Mouse (Mus musculus) heart, adult 2 months (tissue): Measurements from ENCODE around the gene BC030499. TPM values are rescaled to one million over a fixed set of nuclear protein-coding genes. Genes with fewer than 3 reads are reported as not detected.

ENCODE experiments used
- DNase-seq, 2 experiments: peaks; one replicate each; pipeline ENCODE4 v3.0.0; 2021
- H3K27ac ChIP-seq: fragments of 200-600 bp; 2 replicates; pipeline ENCODE4 v1.8.1; 2022
- H3K27me3 ChIP-seq: fragments of 200-500 bp; 2 replicates; pipeline ENCODE4 v1.6.1; 2012; ENCODE audit warnings: mild to moderate bottlenecking, low read length, inconsistent platforms, mixed read lengths; ENCODE audit not compliant: control insufficient read depth, insufficient read depth
- H3K36me3 ChIP-seq: fragments of 200-500 bp; 2 replicates; pipeline ENCODE4 v1.6.1; 2012; ENCODE audit warnings: low read length, inconsistent platforms; ENCODE audit not compliant: control insufficient read depth, insufficient read depth
- H3K4me1 ChIP-seq: fragments of 200-500 bp; 2 replicates; pipeline ENCODE4 v1.6.1; 2011; ENCODE audit warnings: low read length; ENCODE audit not compliant: control insufficient read depth, insufficient read depth
- H3K4me3 ChIP-seq: fragments of 200-600 bp; 2 replicates; pipeline ENCODE4 v1.8.1; 2022
- H3K79me2 ChIP-seq: fragments of 200-500 bp; replicated peaks from 2 replicates; pipeline ENCODE4 v1.6.1; 2012; ENCODE audit warnings: mild to moderate bottlenecking, inconsistent platforms, low read length, moderate library complexity, mixed read lengths; ENCODE audit not compliant: control insufficient read depth, insufficient read depth
- H3K9ac ChIP-seq: fragments of 200-500 bp; 2 replicates; pipeline ENCODE4 v1.6.1; 2012; ENCODE audit warnings: low read depth, mild to moderate bottlenecking, control low read depth, inconsistent platforms, low read length, mixed read lengths
- CTCF ChIP-seq: fragments of 200-600 bp; IDR thresholded peaks from 2 replicates; pipeline ENCODE4 v1.8.1; 2022; ENCODE audit warnings: antibody characterized with exemption, mild to moderate bottlenecking, moderate library complexity
- EP300 ChIP-seq: fragments of 200-500 bp; IDR thresholded peaks from 2 replicates; pipeline ENCODE4 v1.6.1; 2011; ENCODE audit warnings: low read depth, low read length, control low read depth; ENCODE audit not compliant: insufficient read depth
- POLR2A ChIP-seq: fragments of 200-500 bp; IDR thresholded peaks from 2 replicates; pipeline ENCODE4 v1.6.1; 2011; ENCODE audit warnings: mild to moderate bottlenecking, low read depth, low read length, control low read depth; ENCODE audit not compliant: insufficient read depth
- WGBS: fragments of 180-500 bp; shearing (Covaris S2); methylation state at CpG from one replicate; pipeline ENCODE4 v1.1.7; 2018; 5-methylcytosine and 5-hydroxymethylcytosine counted together
- intact Hi-C: fragments of 180-260 bp; cut with DNase I; formaldehyde crosslinking; loops from one replicate; pipeline ENCODE4 v1.15.1; 2025
- polyA plus RNA-seq: library from polyadenylated mRNA; depleted of rRNA; stranded (reverse); fragments of >200 nt; gene quantifications from 2 replicates; pipeline ENCODE4 v1.2.3, GENCODE M21; 2012
- total RNA-seq, 2 experiments: library from RNA; stranded (reverse); gene quantifications; 2 replicates each; pipeline ENCODE4 v1.2.3; 2021

The BC030499 gene
- total and polyA plus RNA-seq, 3 experiments: 0.37 to 0.75 (median 0.65) TPM

DNA sequence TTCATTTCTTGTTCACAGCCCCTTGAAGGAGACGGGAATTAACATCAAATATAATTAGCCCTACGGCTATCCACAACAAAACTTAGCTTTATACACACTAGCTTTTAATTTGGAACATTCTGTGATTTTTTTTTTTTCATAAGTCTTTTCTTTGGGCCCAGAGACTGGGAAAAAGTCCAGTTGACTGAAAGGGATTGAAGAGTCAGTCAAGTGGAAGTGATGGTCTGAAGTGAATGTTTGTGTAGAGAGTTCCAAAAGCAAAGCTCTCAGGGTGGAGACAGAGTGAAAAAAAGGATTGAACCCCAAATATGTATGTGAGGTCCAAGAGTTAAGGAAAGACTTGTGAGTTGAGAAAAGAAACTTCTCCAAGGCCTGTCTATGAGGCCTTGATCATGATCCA lies 27.8 kb downstream of the BC030499 start:
- DNase-seq: no peak
- Histone ChIP-seq H3K27me3 (no peaks in the 10 kb centered on the region), H3K9ac (no peak overlapping the region), H3K79me2 (no peaks in the 10 kb centered on the region), H3K36me3 (no peaks in the 10 kb centered on the region), H3K4me3 (no peak overlapping the region), H3K27ac (no peak overlapping the region), H3K4me1 (0 out of 2 replicates have a peak, but pooled peaks cover 3% of the 10 kb centered on the region)
- TF ChIP-seq CTCF: no peak
- TF ChIP-seq POLR2A: no peak
- TF ChIP-seq EP300: no peak
- intact Hi-C loops: no loop called here
- 94% methylated on average over 2 of the region's 2 CpGs for WGBS

GRCm38 (mm10) chr11:78322076-78322831 lies 31.6 kb downstream of the BC030499 start:
- TF ChIP-seq EP300 (no peak), POLR2A (no peak), CTCF (no peak)
- no peaks in the 10 kb centered on the region for H3K27me3 ChIP-seq
- H3K4me1 ChIP-seq: 0 out of 2 replicates have a peak, but pooled peaks cover 3% of the 10 kb centered on the region
- H3K4me3 ChIP-seq: no peak overlapping the region
- H3K9ac ChIP-seq: no peak overlapping the region
- WGBS: 47% methylated on average over 2 of the region's 2 CpGs
- no peaks in the 10 kb centered on the region for H3K79me2 ChIP-seq
- H3K27ac ChIP-seq: no peak overlapping the region
- DNase-seq: no peak
- H3K36me3 ChIP-seq: no peaks in the 10 kb centered on the region
- intact Hi-C loops: no loop called here

- H3K4me1 ChIP-seq: 0 out of 2 replicates have a peak, but pooled peaks cover 3% of the 10 kb centered on the region
- no peaks in the 10 kb centered on the region for H3K27me3 ChIP-seq
- H3K4me3 ChIP-seq: no peak within 1 kb of the TSS
- no peaks in the 10 kb centered on the region for H3K79me2 ChIP-seq
- no peak within 1 kb of the TSS for H3K27ac ChIP-seq
- H3K36me3 ChIP-seq: no peaks in the 10 kb centered on the region
- 19% methylated on average over 15 of the region's 15 CpGs for WGBS
- 0 out of 2 replicates have a peak, but pooled peaks have one; percentile 25 for TF ChIP-seq EP300
- TF ChIP-seq POLR2A: no peak
- H3K9ac ChIP-seq: no peak within 1 kb of the TSS
- DNase-seq: peak; percentile 55 to 79
- intact Hi-C loops: no loop called here
Measured at GRCm38 (mm10) chr11:78322860-78323259, 32.2 kb downstream of the BC030499 start, which contains the start of gene Aldoc. TSS of gene Aldoc (plus strand) at chr11:78322968.

GRCm38 (mm10) chr11:78324000-78324785 lies 33.6 kb downstream of the BC030499 start:
- H3K27me3 ChIP-seq: no peaks in the 10 kb centered on the region
- H3K36me3 ChIP-seq: no peaks in the 10 kb centered on the region
- intact Hi-C loops: no loop called here
- H3K9ac ChIP-seq: no peak overlapping the region
- H3K4me3 ChIP-seq: no peak overlapping the region
- 84% methylated on average over 15 of the region's 15 CpGs for WGBS
- peaks cover 5% of the 10 kb centered on the region for H3K4me1 ChIP-seq
- no peaks in the 10 kb centered on the region for H3K79me2 ChIP-seq
- DNase-seq: no peak
- H3K27ac ChIP-seq: no peak overlapping the region
- no peak for TF ChIP-seq EP300
- no peak for TF ChIP-seq CTCF
- no peak for TF ChIP-seq POLR2A

- DNase-seq: no peak
- Histone ChIP-seq H3K36me3 (no peaks in the 10 kb centered on the region), H3K79me2 (no peaks in the 10 kb centered on the region), H3K9ac (no peak overlapping the region), H3K27ac (no peak overlapping the region), H3K27me3 (no peaks in the 10 kb centered on the region), H3K4me3 (no peak overlapping the region), H3K4me1 (peaks cover 5% of the 10 kb centered on the region)
- no peak for TF ChIP-seq CTCF
- no peak for TF ChIP-seq POLR2A
- no peak for TF ChIP-seq EP300
- intact Hi-C loops: loop anchor here (5.0 kb wide), 1 partner anchor 63 kb away; the partner anchor contains the start of gene 2610507B11Rik
- 94% methylated on average over 12 of the region's 12 CpGs for WGBS
Measured at GRCm38 (mm10) chr11:78324965-78325364, 34.3 kb downstream of the BC030499 start.
